Mouse (Mus musculus) thymus, adult 2 months (tissue): ENCODE measurements at regions not wholly inside any gene's neighbourhood (a gene's known extent, or its start where the extent isn't known, plus 50 kb on each side); places are given as distances from the start of the nearest gene placed in this dataset.

Source experiments
- CTCF ChIP-seq: fragments of 200-500 bp; IDR thresholded peaks from 2 replicates; pipeline ENCODE4 v1.5.1; 2012; ENCODE audit warnings: mild to moderate bottlenecking, control low read depth, low read length, moderate library complexity, borderline replicate concordance; ENCODE audit not compliant: control insufficient read depth, poor library complexity, insufficient read depth; ENCODE audit errors: extremely low read depth
- POLR2A ChIP-seq: fragments of 200-500 bp; IDR thresholded peaks from 2 replicates; pipeline ENCODE4 v1.6.1; 2012; ENCODE audit warnings: mild to moderate bottlenecking, low read length, control low read depth, moderate library complexity; ENCODE audit not compliant: control insufficient read depth, poor library complexity, insufficient read depth; ENCODE audit errors: extremely low read depth

GRCm38 (mm10) chr6:143561316-143562088 lies 394.5 kb downstream of the Etnk1 start:
- TF ChIP-seq CTCF (no peak), POLR2A (no peak)
